13 mouse cellular contexts compared by ENCODE assay signal in the genomic region with DNA sequence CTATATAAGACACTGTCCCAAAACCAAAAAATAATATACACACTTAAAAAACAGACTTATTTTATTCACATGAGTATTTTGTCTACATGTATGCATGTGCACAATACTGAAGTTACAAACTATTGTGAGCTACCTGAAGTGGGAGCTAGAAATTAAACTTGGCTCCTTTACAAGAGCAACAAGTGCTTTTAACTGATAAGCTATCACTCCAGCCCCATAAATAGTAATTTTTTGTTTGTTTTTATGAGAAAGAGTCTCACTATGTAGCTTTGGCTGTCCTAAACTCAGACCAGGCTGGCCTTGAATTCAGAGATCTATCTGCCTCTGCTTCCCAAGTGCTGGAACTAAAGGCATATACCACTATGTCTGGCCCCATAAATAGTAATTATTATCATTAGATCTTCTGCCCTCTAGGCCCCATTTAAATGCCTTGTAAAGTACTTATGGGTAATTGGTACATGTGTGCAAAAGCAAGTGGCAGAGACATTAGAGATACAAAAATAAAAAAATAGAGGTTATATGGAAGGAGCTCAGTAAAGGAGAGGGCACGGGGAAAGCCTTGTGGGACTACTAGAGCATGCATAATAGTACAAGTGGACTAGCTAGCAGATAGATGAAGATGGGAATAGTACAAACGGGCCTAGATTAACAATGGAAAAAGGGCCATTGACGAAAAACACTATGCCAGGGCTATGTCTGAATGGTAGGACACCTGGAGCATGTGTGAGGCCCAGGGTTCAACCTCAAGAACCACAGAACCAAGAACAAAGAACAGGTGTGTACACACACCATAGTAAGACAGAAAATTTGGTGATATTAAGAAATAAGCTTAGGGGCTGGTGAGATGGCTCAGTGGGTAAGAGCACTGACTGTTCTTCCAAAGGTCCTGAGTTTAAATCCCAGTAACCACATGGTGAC. TPM values are rescaled to one million over a fixed set of nuclear protein-coding genes. Genes with fewer than 3 reads are reported as not detected.
DNase-seq lines count a peak whose midpoint lies in the region; ATAC-seq and TF ChIP-seq lines count a peak whose summit lies in the region.
"Had no signal": no experiment of that assay in that cellular context is flagged by ENCODE, and none has a peak within 500 bp of the region (broad histone marks: within the 10 kb centered on the region; RNA-seq: fewer than 3 reads in every experiment).

No protein-coding gene starts in this region.

- TF ChIP-seq POLR2A in kidney, adult 2 months (IDR thresholded peaks at IDR 0.05; ENCODE audit: low read depth, low read length), result no peak

- H3K4me1 ChIP-seq in kidney, adult 2 months (ENCODE audit: control insufficient read depth, insufficient read depth, low read length), result no peaks in the 10 kb centered on the region; the same call in 1 of the 2 replicates
- peaks cover 18% of the 10 kb centered on the region for H3K4me1 ChIP-seq in liver, embryonic 16.5 days (ENCODE audit: control insufficient read depth, low read depth, low read length)

- peaks cover 2% of the 10 kb centered on the region; the same call in 1 of the 2 replicates for H3K36me3 ChIP-seq in kidney, adult 2 months (ENCODE audit: control insufficient read depth, insufficient read depth, low read length)
- peaks cover 11% of the 10 kb centered on the region for H3K36me3 ChIP-seq in liver, embryonic 16.5 days (ENCODE audit: control insufficient read depth, insufficient read depth)

- H3K9ac ChIP-seq in liver, embryonic 16.5 days (ENCODE audit: low read depth, low read length), result peak overlapping the region; percentile 43

- H3K4me2 ChIP-seq in liver, embryonic 16.5 days (ENCODE audit: low read depth, low read length), result peak overlapping the region; percentile 41

- no peaks in the 10 kb centered on the region for H3K27me3 ChIP-seq in kidney, adult 2 months (replicated peaks; ENCODE audit: control insufficient read depth, insufficient read depth, low read length)
- H3K27me3 ChIP-seq in liver, embryonic 16.5 days (ENCODE audit: control insufficient read depth, insufficient read depth, low read depth, low read length), result no peaks in the 10 kb centered on the region

- H3K27ac ChIP-seq in kidney, adult 2 months (ENCODE audit: insufficient read depth, low read depth, low read length), result peak overlapping the region; percentile 38; the same call in 1 of the 2 replicates
- H3K27ac ChIP-seq in liver, embryonic 16.5 days (ENCODE audit: low read length), result peak overlapping the region; percentile 88

- peak; percentile 29; the same call in 1 of the 2 replicates for ATAC-seq in common myeloid progenitor, adult 5-6 weeks (replicated peaks; ENCODE audit: low read depth, poor library complexity, severe bottlenecking)
- peak; percentile 80 for ATAC-seq in liver, embryonic 16.5 days (ENCODE audit: low read depth)

- H3K9me3 ChIP-seq in liver, embryonic 16.5 days (replicated peaks; ENCODE audit: control insufficient read depth, low read length), result no peaks in the 10 kb centered on the region

- H3K4me3 ChIP-seq in kidney, adult 2 months (ENCODE audit: insufficient read depth, low read depth, low read length), result no peak overlapping the region
- H3K4me3 ChIP-seq in liver, embryonic 16.5 days (ENCODE audit: low read depth, low read length), result peak overlapping the region; percentile 24; the same call in 1 of the 2 replicates

- no peak for TF ChIP-seq CTCF in kidney, adult 2 months (conservative IDR thresholded peaks at IDR 0.05; ENCODE audit: insufficient read depth, insufficient read length, low read depth, low read length)

- DNase-seq in kidney, adult 2 months, result no peak
- DNase-seq in kidney, adult 9 months, result no peak
- DNase-seq in thymus, postnatal 10 days (ENCODE audit: low spot score in 2 of 2), result peak; percentile 64 to 67
- DNase-seq in left cerebral cortex, adult 11 months (ENCODE audit: low spot score), result no peak
- no peak for DNase-seq in cerebellum, adult 8-10 months
- DNase-seq in gastrocnemius, postnatal 25 days, result no peak
- DNase-seq: gastrocnemius, postnatal 14 days; kidney, adult 11 months; lung, postnatal 14 days had no signal

- WGBS in kidney, adult 2 months, result 76% methylated on average over 3 of the region's 3 CpGs
- WGBS in liver, embryonic 16.5 days (ENCODE audit: insufficient replicate concordance), result 78% methylated on average over 3 of the region's 3 CpGs

RNA-seq across cellular contexts. Expression of gene Cep85, which starts 21.1 kb away (rescaled TPM):
- 28.3 and 38.9 TPM in 2 replicates for polyA plus RNA-seq in kidney, adult 2 months (2012; rRNA removed)
- 25.2 and 51.2 TPM in 2 replicates for total RNA-seq in common myeloid progenitor, adult 5-6 weeks (2017)
- 42.3 and 47.7 TPM in 2 replicates for polyA plus RNA-seq in liver, embryonic 16.5 days (2015; fragmentation: Nextera tagmentation; extraction: Ambion mirVana)
- total RNA-seq in gastrocnemius, postnatal 25 days (2021), result 10 to 100 TPM; 38.9 to 63.2 TPM

RNA-seq across cellular contexts. Expression of gene Gm7534, which starts 37.0 kb away (rescaled TPM):
- not detected in 2 replicates for polyA plus RNA-seq in kidney, adult 2 months (2012; rRNA removed)
- not detected in 2 replicates for total RNA-seq in common myeloid progenitor, adult 5-6 weeks (2017)
- polyA plus RNA-seq in liver, embryonic 16.5 days (2015; fragmentation: Nextera tagmentation; extraction: Ambion mirVana), result not detected in 2 replicates
- total RNA-seq in gastrocnemius, postnatal 25 days (2021), result not detected
- total RNA-seq: gastrocnemius, postnatal 14 days; layer of hippocampus, adult 8-10 months; left cerebral cortex, postnatal 36 days had no signal

RNA-seq across cellular contexts. Expression of gene Sh3bgrl3, which starts 37.2 kb away (rescaled TPM):
- 262 and 323 TPM in 2 replicates for polyA plus RNA-seq in kidney, adult 2 months (2012; rRNA removed)
- total RNA-seq in common myeloid progenitor, adult 5-6 weeks (2017), result 165 and 201 TPM in 2 replicates
- polyA plus RNA-seq in liver, embryonic 16.5 days (2015; fragmentation: Nextera tagmentation; extraction: Ambion mirVana), result 142 and 161 TPM in 2 replicates
- total RNA-seq in gastrocnemius, postnatal 25 days (2021), result 10 to 100 TPM; 19.1 to 26.6 TPM

Comparison
In these comparisons a context has a peak if more than half of its experiments do, and no peak if none do; other contexts are left out.
1. DNase-seq: peak in thymus, postnatal 10 days (2 of 2); none in kidney, adult 2 months (single experiment), kidney, adult 9 months (single experiment), left cerebral cortex, adult 11 months (single experiment), cerebellum, adult 8-10 months (single experiment) and gastrocnemius, postnatal 25 days (single experiment).